Mouse (Mus musculus): ENCODE measurements around the gene Mob3b.

DNA sequence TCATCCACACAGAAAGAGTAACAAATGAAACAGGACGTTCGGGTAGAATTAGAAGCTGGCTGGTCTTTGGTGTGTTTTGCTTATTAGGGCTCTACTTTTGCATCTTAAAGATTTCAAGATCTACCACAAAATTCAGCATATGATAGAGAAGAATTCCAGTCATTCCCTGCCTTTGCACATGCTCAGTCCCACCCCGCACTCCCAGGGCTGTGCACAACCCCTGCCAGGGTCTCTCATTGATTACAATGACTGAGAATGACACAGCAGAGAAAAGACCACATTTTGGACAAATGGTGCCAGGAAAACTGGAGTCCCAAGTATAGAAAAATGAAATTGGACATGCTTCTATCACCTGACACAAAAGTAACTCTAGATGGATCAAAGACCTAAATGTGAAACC lies 245.1 kb downstream of the Mob3b start:
- TF ChIP-seq CTCF (conservative IDR thresholded peaks at IDR 0.05; ENCODE audit: low read length) (no peak), NANOG (IDR thresholded peaks at IDR 0.05; ENCODE audit: borderline replicate concordance, low read length) (no peak)
